Mouse (Mus musculus): ENCODE data around the gene Gnaz.

The Gnaz gene

DNA sequence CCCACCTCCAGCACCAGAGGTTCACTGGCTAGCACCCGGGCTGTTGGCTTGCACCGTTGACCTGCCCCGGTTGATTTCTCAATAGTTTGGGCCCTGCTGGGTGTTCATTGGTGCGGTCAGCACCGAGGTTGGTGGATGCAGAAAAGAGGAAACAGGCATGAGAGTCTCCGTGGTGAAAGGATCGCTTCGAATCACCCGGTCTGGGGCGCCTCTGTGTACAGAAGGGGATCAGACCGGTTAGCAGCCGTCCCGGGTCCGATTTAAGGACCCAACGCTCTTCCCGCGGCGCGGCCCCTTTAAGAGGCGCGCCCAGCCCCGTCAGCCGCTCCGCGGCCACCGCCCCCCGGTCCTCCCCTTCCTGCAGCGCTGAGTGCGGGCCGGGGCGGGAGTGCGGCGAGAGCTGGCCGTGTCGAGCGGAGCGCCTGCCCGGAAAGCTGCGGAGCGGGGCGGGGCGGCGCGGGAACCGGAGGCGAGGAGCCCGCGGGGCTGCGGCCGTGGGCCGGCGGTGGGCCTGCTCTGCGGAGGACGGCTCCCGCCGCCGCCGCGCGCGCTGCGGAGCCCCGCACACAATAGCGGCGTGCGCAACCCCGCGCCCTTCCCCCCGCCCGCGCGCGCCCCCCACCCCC, 93.4 kb downstream of the Gnaz start, which contains the start of gene Bcr:
Gene Bcr, plus strand, starts transcription at position 376 of the 626 bp plus-strand sequence.
- ATAC-seq (ENCODE audit: insufficient number of reproducible peaks, low FRiP score, low TSS enrichment) = peak; percentile 79

GRCm38 (mm10) chr10:75060843-75061235, 93.9 kb downstream of the Gnaz start:
- ATAC-seq (ENCODE audit: insufficient number of reproducible peaks, low FRiP score, low TSS enrichment) = no peak

DNA sequence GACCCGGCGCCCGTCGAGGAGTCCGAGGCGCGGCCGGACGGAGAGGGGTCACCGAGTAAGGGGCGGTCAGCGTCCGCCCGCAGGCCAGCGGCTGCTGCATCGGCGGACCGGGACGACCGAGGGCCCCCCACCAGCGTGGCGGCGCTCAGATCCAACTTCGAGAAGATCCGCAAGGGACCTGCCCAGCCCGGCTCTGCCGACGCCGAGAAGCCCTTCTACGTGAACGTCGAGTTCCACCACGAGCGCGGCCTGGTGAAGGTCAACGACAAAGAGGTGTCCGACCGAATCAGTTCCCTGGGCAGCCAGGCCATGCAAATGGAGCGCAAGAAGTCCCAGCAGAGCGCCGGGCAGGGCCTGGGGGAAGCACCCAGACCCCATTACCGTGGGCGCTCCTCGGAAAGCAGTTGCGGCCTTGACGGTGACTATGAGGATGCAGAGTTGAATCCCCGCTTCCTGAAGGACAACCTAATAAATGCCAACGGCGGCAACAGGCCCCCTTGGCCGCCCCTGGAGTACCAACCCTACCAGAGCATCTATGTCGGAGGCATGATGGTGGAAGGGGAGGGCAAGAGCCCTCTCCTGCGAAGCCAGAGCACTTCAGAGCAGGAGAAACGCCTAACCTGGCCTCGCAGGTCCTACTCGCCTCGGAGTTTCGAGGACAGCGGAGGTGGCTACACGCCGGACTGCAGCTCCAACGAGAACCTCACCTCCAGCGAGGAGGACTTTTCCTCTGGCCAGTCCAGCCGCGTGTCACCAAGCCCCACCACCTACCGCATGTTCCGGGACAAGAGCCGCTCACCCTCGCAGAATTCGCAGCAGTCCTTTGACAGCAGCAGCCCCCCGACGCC, 94.6 kb downstream of the Gnaz start:
- ATAC-seq (ENCODE audit: insufficient number of reproducible peaks, low FRiP score, low TSS enrichment) = no peak

DNA sequence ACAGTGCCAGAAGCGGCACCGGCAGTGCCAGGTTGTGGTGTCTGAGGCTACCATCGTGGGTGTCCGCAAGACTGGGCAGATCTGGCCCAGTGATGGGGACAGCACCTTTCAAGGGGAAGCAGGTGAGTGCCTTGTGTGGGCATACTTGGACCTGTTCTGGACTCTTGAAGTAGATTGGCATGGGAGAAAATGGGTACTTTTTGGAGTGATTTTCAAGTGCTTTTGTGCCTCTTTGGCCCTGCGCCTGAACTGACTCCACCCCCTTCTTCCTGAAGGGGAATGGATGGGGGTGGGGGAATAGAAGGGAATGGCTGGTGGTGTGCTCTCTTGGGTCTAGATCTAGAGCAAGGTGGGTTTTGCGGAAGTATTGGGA, 95.2 kb downstream of the Gnaz start:
- no peak for ATAC-seq (ENCODE audit: insufficient number of reproducible peaks, low FRiP score, low TSS enrichment)

- ATAC-seq (ENCODE audit: insufficient number of reproducible peaks, low FRiP score, low TSS enrichment) = no peak
Measured at GRCm38 (mm10) chr10:75062621-75063020, 95.6 kb downstream of the Gnaz start.

GRCm38 (mm10) chr10:75063301-75063965, 96.5 kb downstream of the Gnaz start:
- ATAC-seq (ENCODE audit: insufficient number of reproducible peaks, low FRiP score, low TSS enrichment) = no peak

- ATAC-seq (ENCODE audit: insufficient number of reproducible peaks, low FRiP score, low TSS enrichment) = no peak
Measured at GRCm38 (mm10) chr10:75065691-75066090, 98.7 kb downstream of the Gnaz start.
